Mouse (Mus musculus): ENCODE data around the gene Gadd45b. TPM values are rescaled to one million over a fixed set of nuclear protein-coding genes. Genes with fewer than 3 reads are reported as not detected.

Gadd45b gene
- polyA plus RNA-seq, 1 experiment from 2014 or later: 145 TPM

- TF ChIP-seq CTCF (IDR thresholded peaks at IDR 0.05) (peak; percentile 62), EP300 (IDR thresholded peaks at IDR 0.05) (peak; percentile 96)
Observed at GRCm38 (mm10) chr10:80960551-80961508, 31.0 kb downstream of the Gadd45b start.

GRCm38 (mm10) chr10:80962051-80962472, 32.2 kb downstream of the Gadd45b start:
- peaks cover 37% of the 10 kb centered on the region for H3K4me1 ChIP-seq (ENCODE audit: insufficient read depth, low read depth, low read length)
- DNase-seq (ENCODE audit: low spot score): peak; percentile 89
- H3K4me3 ChIP-seq (ENCODE audit: low read depth, low read length): no peak overlapping the region
- TF ChIP-seq CTCF (IDR thresholded peaks at IDR 0.05) (no peak), EP300 (IDR thresholded peaks at IDR 0.05) (peak; percentile 77)
- H3K27ac ChIP-seq (ENCODE audit: low read length): peak overlapping the region; percentile 96
- H3K9ac ChIP-seq (replicated peaks; ENCODE audit: low read depth): no peak overlapping the region
- H3K4me2 ChIP-seq (replicated peaks; ENCODE audit: low read depth, low read length): no peak overlapping the region
- 9% methylated on average over 10 of the region's 10 CpGs for WGBS
- no peaks in the 10 kb centered on the region for H3K27me3 ChIP-seq (replicated peaks; ENCODE audit: insufficient read depth, low read length)
- ATAC-seq: peak; percentile 53
- H3K36me3 ChIP-seq (ENCODE audit: insufficient read depth, low read length): no peaks in the 10 kb centered on the region
- H3K9me3 ChIP-seq (ENCODE audit: low read length): no peaks in the 10 kb centered on the region

More at GRCm38 (mm10) chr10:80960551-80961508, 31.0 kb downstream of the Gadd45b start:
- Histone ChIP-seq H3K27me3 (replicated peaks; ENCODE audit: insufficient read depth, low read length) (no peaks in the 10 kb centered on the region), H3K36me3 (ENCODE audit: insufficient read depth, low read length) (no peaks in the 10 kb centered on the region), H3K27ac (ENCODE audit: low read length) (peak overlapping the region; percentile 96), H3K9me3 (ENCODE audit: low read length) (no peaks in the 10 kb centered on the region), H3K4me3 (ENCODE audit: low read depth, low read length) (no peak overlapping the region), H3K4me1 (ENCODE audit: insufficient read depth, low read depth, low read length) (peaks cover 32% of the 10 kb centered on the region), H3K4me2 (replicated peaks; ENCODE audit: low read depth, low read length) (peak overlapping the region; percentile 29; the same call in 1 of the 2 replicates), H3K9ac (replicated peaks; ENCODE audit: low read depth) (no peak overlapping the region)
- DNase-seq (ENCODE audit: low spot score): peak; percentile 94
- 12% methylated on average over 15 of the region's 16 CpGs for WGBS
- ATAC-seq: peak; percentile 68

GRCm38 (mm10) chr10:80962585-80962984, 32.7 kb downstream of the Gadd45b start:
- no peaks in the 10 kb centered on the region for H3K9me3 ChIP-seq (ENCODE audit: low read length)
- peak overlapping the region; percentile 96 for H3K27ac ChIP-seq (ENCODE audit: low read length)
- no peaks in the 10 kb centered on the region for H3K36me3 ChIP-seq (ENCODE audit: insufficient read depth, low read length)
- 30% methylated on average over 5 of the region's 5 CpGs for WGBS
- peaks cover 41% of the 10 kb centered on the region for H3K4me1 ChIP-seq (ENCODE audit: insufficient read depth, low read depth, low read length)
- H3K4me3 ChIP-seq (ENCODE audit: low read depth, low read length): no peak overlapping the region
- ATAC-seq (peak; percentile 44), DNase-seq (ENCODE audit: low spot score) (peak; percentile 90)
- H3K27me3 ChIP-seq (replicated peaks; ENCODE audit: insufficient read depth, low read length): no peaks in the 10 kb centered on the region
- no peak for TF ChIP-seq CTCF (IDR thresholded peaks at IDR 0.05)
- TF ChIP-seq EP300 (IDR thresholded peaks at IDR 0.05): peak; percentile 58; the same call in 1 of the 2 replicates
- no peak overlapping the region for H3K4me2 ChIP-seq (replicated peaks; ENCODE audit: low read depth, low read length)
- H3K9ac ChIP-seq (replicated peaks; ENCODE audit: low read depth): no peak overlapping the region

GRCm38 (mm10) chr10:80963031-80963975, 33.4 kb downstream of the Gadd45b start:
- H3K27me3 ChIP-seq (replicated peaks; ENCODE audit: insufficient read depth, low read length): no peaks in the 10 kb centered on the region
- H3K4me3 ChIP-seq (ENCODE audit: low read depth, low read length): no peak overlapping the region
- peak overlapping the region; percentile 96 for H3K27ac ChIP-seq (ENCODE audit: low read length)
- WGBS: 16% methylated on average over 12 of the region's 12 CpGs
- H3K4me1 ChIP-seq (ENCODE audit: insufficient read depth, low read depth, low read length): peaks cover 41% of the 10 kb centered on the region
- H3K9ac ChIP-seq (replicated peaks; ENCODE audit: low read depth): no peak overlapping the region
- TF ChIP-seq EP300 (IDR thresholded peaks at IDR 0.05): peak; percentile 79
- 0 out of 2 replicates have a peak, but pooled peaks have one; percentile 11 for TF ChIP-seq CTCF (IDR thresholded peaks at IDR 0.05)
- H3K4me2 ChIP-seq (replicated peaks; ENCODE audit: low read depth, low read length): no peak overlapping the region
- ATAC-seq (peak; percentile 65), DNase-seq (ENCODE audit: low spot score) (peak; percentile 94)
- H3K36me3 ChIP-seq (ENCODE audit: insufficient read depth, low read length): no peaks in the 10 kb centered on the region
- no peaks in the 10 kb centered on the region for H3K9me3 ChIP-seq (ENCODE audit: low read length)

GRCm38 (mm10) chr10:80966296-80966695, 36.4 kb downstream of the Gadd45b start:
- Histone ChIP-seq H3K4me3 (ENCODE audit: low read depth, low read length) (no peak overlapping the region), H3K27ac (ENCODE audit: low read length) (no peak overlapping the region; the same call in 1 of the 2 replicates), H3K4me1 (ENCODE audit: insufficient read depth, low read depth, low read length) (peaks cover 34% of the 10 kb centered on the region), H3K4me2 (replicated peaks; ENCODE audit: low read depth, low read length) (no peak overlapping the region), H3K27me3 (replicated peaks; ENCODE audit: insufficient read depth, low read length) (no peaks in the 10 kb centered on the region), H3K9me3 (ENCODE audit: low read length) (no peaks in the 10 kb centered on the region), H3K9ac (replicated peaks; ENCODE audit: low read depth) (no peak overlapping the region), H3K36me3 (ENCODE audit: insufficient read depth, low read length) (no peaks in the 10 kb centered on the region)
- DNase-seq (ENCODE audit: low spot score): peak; percentile 74
- 23% methylated on average over 12 of the region's 12 CpGs for WGBS
- 0 out of 2 replicates have a peak, but pooled peaks have one; percentile 2 for ATAC-seq
- TF ChIP-seq CTCF (IDR thresholded peaks at IDR 0.05): no peak
- peak; percentile 62 for TF ChIP-seq EP300 (IDR thresholded peaks at IDR 0.05)
